Mouse (Mus musculus): ENCODE measurements around the gene Bag2. TPM values are rescaled to one million over a fixed set of nuclear protein-coding genes. Genes with fewer than 3 reads are reported as not detected.
"Not testable (repeated sequence)": the region's sequence is repeated elsewhere in the genome, so short reads cannot be mapped to it uniquely, and the experiment has no call there.

Gene Bag2
- total RNA-seq, 2 experiments from 2014 or later: 14.0 to 16.9 TPM

- intact Hi-C loops (cut with DNase I): no loop called here
- no peak for DNase-seq (ENCODE audit: extremely low spot score in 1 of 2, low spot score in 2 of 2)
Measured at GRCm38 (mm10) chr1:33754965-33755735, 2.4 kb downstream of the Bag2 start.

DNA sequence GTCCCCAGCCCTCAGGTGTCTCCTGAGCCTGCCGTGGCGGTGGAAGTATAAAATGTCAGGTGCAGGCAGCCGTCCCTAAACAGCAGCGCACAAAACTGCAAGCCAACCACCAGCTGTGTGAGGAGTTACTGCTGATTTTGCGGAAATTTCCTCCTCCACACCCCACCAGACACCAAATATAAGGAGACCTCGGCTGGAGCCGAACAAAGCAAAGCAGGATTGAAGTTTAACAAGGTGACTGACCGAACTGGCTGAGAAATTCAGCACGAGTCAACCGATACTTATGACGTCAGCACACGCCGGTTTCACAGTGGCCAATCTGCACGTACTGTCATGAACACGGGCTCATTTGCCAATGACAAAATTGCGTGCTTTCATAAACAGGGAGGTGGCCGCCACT lies 3.5 kb downstream of the Bag2 start:
- no peak for DNase-seq (ENCODE audit: extremely low spot score in 1 of 2, low spot score in 2 of 2)

GRCm38 (mm10) chr1:33751283-33751682 lies 6.3 kb downstream of the Bag2 start:
- DNase-seq (ENCODE audit: extremely low spot score in 1 of 2, low spot score in 2 of 2): peak; percentile 49 to 63

More for the DNA sequence above, 3.5 kb downstream of the Bag2 start:
- intact Hi-C loops (cut with DNase I): no loop called here

DNA sequence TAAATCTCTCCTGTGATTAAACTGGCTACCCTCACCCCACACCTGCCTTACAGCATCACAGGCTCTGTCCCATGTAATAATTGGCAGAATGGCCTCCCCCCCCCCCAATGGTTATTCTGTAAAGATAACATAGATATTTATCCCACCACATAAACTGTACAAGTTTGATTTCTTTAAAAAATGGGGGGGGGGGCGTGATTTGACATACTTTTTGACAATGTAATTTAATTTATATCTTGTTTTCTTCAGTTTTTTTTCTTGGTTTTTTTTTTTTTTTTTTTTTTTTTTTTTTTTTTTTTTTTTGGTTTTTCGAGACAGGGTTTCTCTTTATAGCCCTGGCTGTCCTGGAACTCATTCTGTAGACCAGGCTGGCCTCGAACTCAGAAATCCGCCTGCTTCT lies 7.9 kb downstream of the Bag2 start:
- DNase-seq (ENCODE audit: extremely low spot score in 1 of 2, low spot score in 2 of 2); intact Hi-C loops (cut with DNase I): not testable (repeated sequence)

More at GRCm38 (mm10) chr1:33751283-33751682, 6.3 kb downstream of the Bag2 start:
- intact Hi-C loops (cut with DNase I): no loop called here

DNA sequence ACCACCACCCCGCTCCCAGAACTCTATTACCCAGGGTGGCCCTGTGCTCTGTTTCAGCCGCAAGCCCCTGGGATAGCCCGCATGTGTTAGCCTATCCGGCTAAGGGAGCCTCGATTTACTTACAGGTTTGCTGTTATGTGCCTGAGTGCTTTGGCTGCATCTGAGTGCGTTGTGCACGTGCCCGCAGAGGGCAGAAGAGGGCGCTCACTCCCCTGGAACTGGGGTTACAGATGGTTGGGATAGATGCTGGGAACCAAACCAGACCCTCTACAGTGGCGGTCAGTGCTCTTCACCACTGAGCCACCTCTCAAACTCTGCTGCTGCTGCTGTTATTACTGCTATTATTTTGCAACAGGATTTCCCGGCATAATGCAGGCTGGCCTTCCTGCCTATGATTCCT lies 8.5 kb downstream of the Bag2 start:
- DNase-seq (ENCODE audit: extremely low spot score in 1 of 2, low spot score in 2 of 2): no peak
- intact Hi-C loops (cut with DNase I): no loop called here

DNA sequence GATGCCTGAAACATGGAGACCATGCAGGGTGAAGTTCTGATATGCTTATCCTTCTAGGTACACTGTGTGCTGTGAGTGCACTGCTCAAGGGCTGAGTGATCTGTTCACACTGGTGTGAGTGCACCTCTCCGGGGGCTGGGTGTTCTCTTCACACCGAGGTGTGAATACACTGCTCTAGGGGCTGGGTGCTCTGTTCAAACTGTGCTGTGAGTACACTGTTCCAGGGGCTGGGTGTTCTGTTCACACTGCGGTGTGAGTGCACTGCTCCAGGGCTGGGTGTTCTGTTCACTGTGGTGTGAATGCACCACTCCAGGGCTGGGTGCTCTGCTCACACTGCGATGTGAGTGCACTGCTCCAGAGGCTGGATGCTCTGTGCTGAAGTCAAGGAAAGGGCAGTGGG lies 11.7 kb downstream of the Bag2 start:
- intact Hi-C loops (cut with DNase I): no loop called here
- no peak for DNase-seq (ENCODE audit: extremely low spot score in 1 of 2, low spot score in 2 of 2)

- not testable (repeated sequence) for DNase-seq (ENCODE audit: extremely low spot score in 1 of 2, low spot score in 2 of 2)
Measured at GRCm38 (mm10) chr1:33744815-33745214, 12.8 kb downstream of the Bag2 start.

DNA sequence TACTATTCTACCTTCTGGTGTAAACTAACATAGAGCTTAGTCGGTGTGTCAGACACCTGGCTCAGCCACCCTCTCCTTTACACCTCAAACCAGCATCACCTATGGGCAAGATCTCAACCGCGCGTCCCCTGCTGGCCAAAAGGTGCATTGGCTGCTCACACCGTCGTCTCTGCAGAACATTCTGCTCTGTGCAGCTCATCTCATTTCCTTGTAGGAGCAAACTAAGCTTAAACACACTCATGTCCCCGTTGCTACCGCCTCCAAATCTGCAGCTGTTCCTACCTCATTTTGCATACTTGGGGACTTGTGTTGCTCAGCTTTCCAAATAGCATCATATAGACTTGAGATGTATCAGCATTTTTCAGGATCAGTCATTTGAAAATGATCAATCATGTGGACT lies 14.7 kb downstream of the Bag2 start:
- no peak for DNase-seq (ENCODE audit: extremely low spot score in 1 of 2, low spot score in 2 of 2)
- intact Hi-C loops (cut with DNase I): no loop called here

More at GRCm38 (mm10) chr1:33744815-33745214, 12.8 kb downstream of the Bag2 start:
- intact Hi-C loops (cut with DNase I): not testable (repeated sequence)

GRCm38 (mm10) chr1:33739302-33739701 lies 18.3 kb downstream of the Bag2 start:
- peak; percentile 84 to 87 for DNase-seq (ENCODE audit: extremely low spot score in 1 of 2, low spot score in 2 of 2)
- intact Hi-C loops (cut with DNase I): loop anchor here (2.0 kb wide), 1 partner anchor 67 kb away; no protein-coding TSS in a partner anchor

- DNase-seq (ENCODE audit: extremely low spot score in 1 of 2, low spot score in 2 of 2): no peak
- intact Hi-C loops (cut with DNase I): loop anchor here (2.0 kb wide), 1 partner anchor 66 kb away; no protein-coding TSS in a partner anchor
Measured at GRCm38 (mm10) chr1:33738681-33739278, 18.8 kb downstream of the Bag2 start.

DNA sequence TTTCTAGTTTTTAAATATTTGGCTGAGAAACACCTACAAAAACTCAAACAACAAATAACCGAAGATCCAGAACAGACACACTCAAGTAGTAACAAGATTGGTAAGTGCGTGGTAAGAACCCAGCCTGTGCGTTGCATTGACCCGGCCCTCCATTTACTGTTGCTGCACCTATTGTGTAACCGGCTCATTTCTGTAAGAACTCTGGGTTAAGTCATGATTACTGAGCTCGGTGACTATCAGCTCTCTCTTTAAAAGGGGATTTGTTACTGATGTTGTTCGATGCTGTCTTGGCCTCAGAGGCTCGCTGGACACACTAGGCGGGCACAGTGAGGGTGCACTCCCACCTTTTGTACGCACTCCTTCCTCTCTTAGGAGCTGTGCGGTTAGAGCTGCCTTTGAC lies 19.3 kb downstream of the Bag2 start:
- DNase-seq (ENCODE audit: extremely low spot score in 1 of 2, low spot score in 2 of 2): no peak
- intact Hi-C loops (cut with DNase I): loop anchor here (2.0 kb wide), 1 partner anchor 65 kb away; no protein-coding TSS in a partner anchor

DNA sequence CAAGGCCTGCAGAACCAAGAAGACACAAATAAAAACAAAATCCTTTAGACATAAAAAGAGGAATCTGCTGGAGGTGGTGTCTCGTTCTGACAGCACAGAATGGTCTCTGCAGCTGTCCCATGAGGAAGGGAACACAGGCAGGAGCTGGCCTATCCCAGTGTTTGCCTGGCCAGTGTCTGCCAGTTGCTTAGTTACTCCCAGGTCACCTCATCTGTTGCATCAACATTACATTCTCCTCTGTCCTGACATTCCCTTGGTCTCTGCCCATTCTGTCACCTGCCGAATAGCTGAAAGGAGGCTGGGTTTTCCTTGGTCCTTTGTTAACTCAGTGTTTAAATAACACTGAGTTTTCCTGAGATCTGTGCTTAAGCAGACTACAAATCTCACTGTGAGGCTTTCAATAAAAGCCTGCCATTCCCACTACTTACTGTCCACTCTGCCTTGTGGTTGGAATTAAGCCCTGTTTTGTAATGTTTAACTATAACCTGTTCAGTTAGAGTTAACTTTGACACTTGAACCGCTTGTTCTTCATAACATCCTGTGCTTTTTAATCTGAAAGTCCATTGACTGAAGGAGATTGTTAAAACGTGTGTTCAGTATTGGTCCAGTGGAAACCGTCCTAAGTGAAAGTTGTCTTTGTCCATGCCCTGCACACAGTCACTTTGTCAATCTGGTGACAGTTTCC lies 23.5 kb downstream of the Bag2 start:
- intact Hi-C loops (cut with DNase I): no loop called here
- DNase-seq (ENCODE audit: extremely low spot score in 1 of 2, low spot score in 2 of 2): no peak

DNA sequence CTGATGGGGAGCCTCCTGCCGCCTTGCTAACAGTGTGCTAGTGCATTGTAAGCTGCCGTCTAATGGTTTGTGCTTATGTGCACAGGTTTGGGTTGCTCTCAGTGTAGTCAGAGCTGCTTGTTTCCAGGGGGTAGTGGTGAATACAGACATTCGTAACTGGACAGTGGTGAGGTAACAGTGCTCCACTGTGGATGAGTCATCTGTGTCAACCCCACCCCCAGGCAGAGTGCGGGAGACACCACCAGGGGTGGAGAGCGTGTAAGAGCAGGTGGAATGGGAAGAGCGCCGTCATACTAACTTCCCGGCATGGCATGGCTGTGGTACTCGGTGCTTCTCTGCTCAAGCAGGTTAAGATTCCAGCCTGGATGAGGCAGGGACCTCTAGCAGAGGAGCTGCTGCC lies 24.6 kb downstream of the Bag2 start:
- intact Hi-C loops (cut with DNase I): no loop called here
- DNase-seq (ENCODE audit: extremely low spot score in 1 of 2, low spot score in 2 of 2): no peak

DNA sequence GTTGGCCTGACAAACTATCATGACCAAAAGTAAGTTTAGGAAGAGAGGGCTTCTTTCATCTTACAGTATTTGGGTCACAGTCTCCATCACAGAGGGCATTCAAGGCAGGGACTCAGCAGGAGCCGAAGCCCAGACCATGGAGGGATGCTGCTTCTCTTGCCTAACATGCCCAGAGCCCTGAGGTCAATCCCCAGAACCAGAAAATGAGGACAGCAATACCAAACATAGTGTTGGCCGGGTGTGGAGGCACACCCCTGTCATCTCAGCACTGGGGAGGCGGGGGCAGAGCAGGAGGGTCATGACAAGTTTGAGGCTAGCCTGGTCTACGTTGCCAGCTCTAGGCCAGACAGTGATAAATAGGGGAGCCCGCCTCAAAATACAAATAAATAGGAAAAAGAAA lies 32.5 kb downstream of the Bag2 start:
- DNase-seq (ENCODE audit: extremely low spot score in 1 of 2, low spot score in 2 of 2): no peak
- intact Hi-C loops (cut with DNase I): no loop called here

DNA sequence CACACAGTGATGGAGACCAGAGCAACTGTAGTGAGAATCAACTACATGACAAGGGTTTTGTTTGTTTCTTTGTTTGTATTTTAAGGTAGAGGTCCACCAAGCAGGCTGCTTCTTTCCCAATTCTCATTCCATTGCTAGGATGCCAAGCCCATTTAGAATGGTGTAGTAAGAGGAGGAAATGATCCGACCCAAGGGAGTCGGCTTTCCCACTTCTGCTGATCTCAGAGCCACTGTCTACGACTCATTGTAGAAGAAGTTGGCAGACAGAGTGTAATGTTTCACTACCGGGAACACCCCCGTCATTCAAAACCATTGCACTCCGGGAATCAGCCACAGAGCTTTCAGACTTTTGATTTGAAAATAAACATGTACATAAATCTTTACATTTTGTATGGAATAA lies 33.1 kb downstream of the Bag2 start:
- intact Hi-C loops (cut with DNase I): no loop called here
- DNase-seq (ENCODE audit: extremely low spot score in 1 of 2, low spot score in 2 of 2): no peak

- DNase-seq (ENCODE audit: extremely low spot score in 1 of 2, low spot score in 2 of 2): no peak
- intact Hi-C loops (cut with DNase I): loop anchor here (2.0 kb wide), 1 partner anchor 50 kb away; no protein-coding TSS in a partner anchor
Measured at GRCm38 (mm10) chr1:33721020-33721419, 36.6 kb downstream of the Bag2 start.

DNA sequence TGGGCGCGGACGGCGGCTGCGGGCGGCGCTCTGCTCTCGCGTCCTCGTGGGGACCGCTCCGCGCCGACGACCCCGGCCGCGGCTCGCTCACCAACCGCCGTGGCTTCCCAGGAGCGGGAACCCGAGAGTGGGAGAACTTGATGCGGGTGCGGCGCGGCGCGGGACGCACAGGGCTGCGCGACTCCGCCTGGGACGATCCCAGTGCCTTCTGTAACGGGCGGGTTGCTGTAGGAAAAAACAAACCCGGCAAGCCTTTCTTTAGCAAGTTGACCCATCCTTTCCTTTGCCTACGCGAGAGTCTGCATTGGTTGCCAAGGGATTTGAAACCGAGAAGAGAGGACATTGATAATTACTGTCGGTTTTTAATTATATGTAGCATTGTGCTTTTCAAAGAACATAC lies 37.4 kb downstream of the Bag2 start:
- DNase-seq (ENCODE audit: extremely low spot score in 1 of 2, low spot score in 2 of 2): no peak
- intact Hi-C loops (cut with DNase I): loop anchor here (2.0 kb wide), 1 partner anchor 49 kb away; no protein-coding TSS in a partner anchor

GRCm38 (mm10) chr1:33719733-33720225 lies 37.8 kb downstream of the Bag2 start, which contains the start of gene Rab23:
Rab23 (plus strand) TSS chr1:33719887.
- peak; percentile 80 to 88 for DNase-seq (ENCODE audit: extremely low spot score in 1 of 2, low spot score in 2 of 2)
- intact Hi-C loops (cut with DNase I): loop anchor here (2.0 kb wide), 1 partner anchor 49 kb away; no protein-coding TSS in a partner anchor

DNA sequence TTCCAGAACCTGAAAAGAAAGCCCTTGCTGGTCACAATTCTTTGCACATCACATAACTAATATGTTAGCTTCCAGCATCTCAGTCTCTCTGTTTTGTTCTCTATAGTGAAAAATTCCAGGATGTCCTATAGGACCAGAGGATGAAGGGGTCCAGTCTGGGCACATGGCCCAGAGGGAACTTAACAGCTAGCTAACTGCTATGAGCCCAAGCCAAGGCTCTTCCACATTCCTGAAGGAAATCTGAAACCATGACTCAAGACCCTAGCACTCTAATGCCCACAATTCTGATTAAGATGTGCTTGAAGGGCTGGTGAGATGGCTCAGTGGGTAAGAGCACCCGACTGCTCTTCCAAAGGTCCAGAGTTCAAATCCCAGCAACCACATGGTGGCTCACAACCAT lies 40.0 kb downstream of the Bag2 start:
- no peak for DNase-seq (ENCODE audit: extremely low spot score in 1 of 2, low spot score in 2 of 2)
- intact Hi-C loops (cut with DNase I): no loop called here

All from left cerebral cortex, postnatal 10 days (tissue).